Mouse (Mus musculus) brain, embryonic 14.5 days (tissue): ENCODE measurements around the gene Idh2.

Experiments
- CTCF ChIP-seq: fragments of 200-500 bp; IDR thresholded peaks from 2 replicates; pipeline ENCODE4 v1.5.1; 2012; ENCODE audit warnings: inconsistent platforms, mild to moderate bottlenecking, moderate library complexity, borderline replicate concordance; ENCODE audit not compliant: insufficient read depth, insufficient read length; ENCODE audit errors: extremely low read depth
- POLR2A ChIP-seq: fragments of 200-500 bp; IDR thresholded peaks from 2 replicates; pipeline ENCODE4 v1.6.1; 2012; ENCODE audit warnings: mild to moderate bottlenecking, inconsistent platforms, borderline replicate concordance; ENCODE audit not compliant: poor library complexity, insufficient read depth, insufficient read length, severe bottlenecking; ENCODE audit errors: extremely low read depth

DNA sequence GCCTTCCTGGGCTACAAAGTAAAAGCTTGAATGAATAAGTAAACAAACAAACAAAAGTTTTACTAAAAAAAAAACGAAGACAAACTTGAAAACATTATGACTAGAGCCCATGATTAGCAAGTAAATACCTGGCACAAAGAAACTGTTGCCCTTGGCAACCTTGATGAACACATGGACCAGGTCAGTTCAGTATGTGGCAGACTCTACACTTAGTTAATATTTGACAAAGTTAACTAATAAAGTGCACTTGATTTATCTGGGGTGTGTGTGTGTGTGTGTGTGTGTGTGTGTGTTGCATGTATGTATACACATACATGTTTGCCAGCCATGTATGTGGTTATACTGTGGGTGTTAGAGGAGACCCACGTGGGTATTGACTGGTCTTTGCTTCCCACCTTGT is 65.4 kb downstream of the Idh2 start:
- TF ChIP-seq CTCF (no peak), POLR2A (no peak)
